Mouse (Mus musculus) CH12.LX (cell line): ENCODE data around the gene Pomp.
A peak's percentile ranks its signal among the peaks of the same experiment; 100 is the strongest.

Experiments used
- CTCF ChIP-seq, 2 experiments: IDR thresholded peaks in 1 of 2; conservative IDR thresholded peaks in 1 of 2; 2 replicates each; pipeline ENCODE4 v1.5.1; 2011 to 2012; ENCODE audit warnings: low read depth in 2 of 2, low read length in 2 of 2, improper control_type of control experiment in 1 of 2, inconsistent platforms in 1 of 2, mild to moderate bottlenecking in 1 of 2, moderate library complexity in 1 of 2
- JUN ChIP-seq: IDR thresholded peaks from 2 replicates; pipeline ENCODE4 v1.6.1; 2011; ENCODE audit warnings: low read depth, mild to moderate bottlenecking, low read length, improper control_type of control experiment, moderate library complexity; ENCODE audit not compliant: insufficient read depth
- NELFE ChIP-seq: IDR thresholded peaks from 2 replicates; pipeline ENCODE4 v1.6.1; 2011; ENCODE audit warnings: low read depth, low read length, improper control_type of control experiment
- POLR2A ChIP-seq: IDR thresholded peaks from 2 replicates; pipeline ENCODE4 v1.6.1; 2011; ENCODE audit warnings: low read depth, mild to moderate bottlenecking, improper control_type of control experiment, low read length
- RCOR1 ChIP-seq: conservative IDR thresholded peaks from 2 replicates; pipeline ENCODE4 v1.6.1; 2012; ENCODE audit warnings: low read depth, mild to moderate bottlenecking, inconsistent platforms, low read length, improper control_type of control experiment
- TCF12 ChIP-seq: IDR thresholded peaks from 2 replicates; pipeline ENCODE4 v1.6.1; 2014; ENCODE audit warnings: low read depth, mild to moderate bottlenecking, inconsistent platforms, low read length, improper control_type of control experiment

GRCm38 (mm10) chr5:147819895-147820294, 40.4 kb upstream of the Pomp start:
- TF ChIP-seq RCOR1 (no peak), POLR2A (no peak), CTCF (conservative IDR thresholded peaks at IDR 0.05 in 1 of 2, IDR thresholded peaks at IDR 0.05 in 1 of 2; ENCODE audit: low read depth in 2 of 2, low read length in 2 of 2) (peak in 1 of 2 experiments; percentile 23; a peak in 2 of 4 replicates), JUN (no peak), NELFE (no peak), TCF12 (no peak)
